Mouse (Mus musculus) Patski (cell line): ENCODE measurements around the gene Wscd2. TPM values are rescaled to one million over a fixed set of nuclear protein-coding genes. Genes with fewer than 3 reads are reported as not detected.

ENCODE experiments used
- ATAC-seq: fragments of 100-300 bp; one replicate; pipeline ENCODE4 v1.8.0; 2021
- CTCF ChIA-PET: fragments of 350-600 bp; sonication (Branson Sonifier 250); formaldehyde crosslinking; loops from one replicate; lab custom pipeline; 2022; ENCODE audit warnings: inconsistent platforms; lab: Charles Lee
- POLR2A ChIA-PET: fragments of 350-600 bp; sonication (Branson Sonifier 250); formaldehyde crosslinking; loops from one replicate; lab custom pipeline; 2022; ENCODE audit warnings: antibody characterized with exemption, inconsistent platforms; lab: Charles Lee
- DNase-seq: peaks from one replicate; pipeline ENCODE4 v3.0.0-alpha.2; 2011; ENCODE audit warnings: low read depth, low spot score
- H3K27me3 ChIP-seq: fragments of 371-371 bp; one replicate; pipeline ENCODE4 v1.5.1; 2021
- CTCF ChIP-seq: fragments of 100-300 bp; IDR thresholded peaks from one replicate; pipeline ENCODE4 v1.5.1; 2021
- in situ Hi-C: fragments of 300-500 bp; cut with MboI; formaldehyde crosslinking; loops from 3 replicates; pipeline ENCODE4 v1.11.1; 2018; ENCODE audit warnings: low pct_unique_long_range_greater_than_20kb, mixed read lengths
- polyA plus RNA-seq: library from polyadenylated mRNA; unstranded; gene quantifications from one replicate; pipeline ENCODE4 v1.2.3, GENCODE M21; 2021

The Wscd2 gene
- polyA plus RNA-seq, 1 experiment from 2014 or later = 0.28 TPM

GRCm38 (mm10) chr5:113608511-113608910 lies 118.4 kb downstream of the Wscd2 start:
- ChIA-PET CTCF (no interaction called here), POLR2A (no interaction called here)
- ATAC-seq (no peak), DNase-seq (no peak)
- no peak for TF ChIP-seq CTCF
- H3K27me3 ChIP-seq = no peaks in the 10 kb centered on the region
- in situ Hi-C loops = no loop called here

- no peaks in the 10 kb centered on the region for H3K27me3 ChIP-seq
- ATAC-seq (no peak), DNase-seq (no peak)
- no peak for TF ChIP-seq CTCF
- in situ Hi-C loops = no loop called here
- CTCF ChIA-PET = no interaction called here
- POLR2A ChIA-PET = no interaction called here
These were observed 119.8 kb downstream of the Wscd2 start for GRCm38 (mm10) chr5:113609891-113610290.

- ChIA-PET POLR2A (no interaction called here), CTCF (no interaction called here)
- DNase-seq (no peak), ATAC-seq (no peak)
- no peaks in the 10 kb centered on the region for H3K27me3 ChIP-seq
- no peak for TF ChIP-seq CTCF
- in situ Hi-C loops = no loop called here
These were observed 120.4 kb downstream of the Wscd2 start for GRCm38 (mm10) chr5:113610490-113610889.

GRCm38 (mm10) chr5:113611131-113611530 lies 121.0 kb downstream of the Wscd2 start:
- ChIA-PET POLR2A (no interaction called here), CTCF (no interaction called here)
- in situ Hi-C loops = no loop called here
- no peaks in the 10 kb centered on the region for H3K27me3 ChIP-seq
- no peak for DNase-seq
- no peak for ATAC-seq
- TF ChIP-seq CTCF = no peak

GRCm38 (mm10) chr5:113611771-113612233 lies 121.7 kb downstream of the Wscd2 start:
- in situ Hi-C loops = no loop called here
- H3K27me3 ChIP-seq = no peaks in the 10 kb centered on the region
- DNase-seq = no peak
- ChIA-PET CTCF (no interaction called here), POLR2A (no interaction called here)
- no peak for ATAC-seq
- no peak for TF ChIP-seq CTCF

- no peaks in the 10 kb centered on the region for H3K27me3 ChIP-seq
- POLR2A ChIA-PET = no interaction called here
- in situ Hi-C loops = no loop called here
- CTCF ChIA-PET = no interaction called here
- TF ChIP-seq CTCF = no peak
- no peak for ATAC-seq
- no peak for DNase-seq
These were observed 128.6 kb downstream of the Wscd2 start for GRCm38 (mm10) chr5:113618716-113619115.

- no peak for DNase-seq
- POLR2A ChIA-PET = no interaction called here
- in situ Hi-C loops = no loop called here
- H3K27me3 ChIP-seq = no peaks in the 10 kb centered on the region
- ATAC-seq = no peak
- CTCF ChIA-PET = no interaction called here
- no peak for TF ChIP-seq CTCF
These were observed 129.0 kb downstream of the Wscd2 start for GRCm38 (mm10) chr5:113619151-113619550.

- TF ChIP-seq CTCF = no peak
- H3K27me3 ChIP-seq = no peaks in the 10 kb centered on the region
- in situ Hi-C loops = no loop called here
- POLR2A ChIA-PET = no interaction called here
- DNase-seq (no peak), ATAC-seq (no peak)
- CTCF ChIA-PET = interaction anchor here (0.9 kb wide), 1 partner anchor 15 kb away, joined by 3 read pairs; no protein-coding TSS in a partner anchor
These were observed 130.1 kb downstream of the Wscd2 start for GRCm38 (mm10) chr5:113620130-113620716.

GRCm38 (mm10) chr5:113620999-113621398 lies 130.9 kb downstream of the Wscd2 start:
- ATAC-seq (no peak), DNase-seq (no peak)
- POLR2A ChIA-PET = no interaction called here
- TF ChIP-seq CTCF = no peak
- in situ Hi-C loops = no loop called here
- H3K27me3 ChIP-seq = no peaks in the 10 kb centered on the region
- CTCF ChIA-PET = interaction anchor here (0.9 kb wide), 1 partner anchor 15 kb away, joined by 3 read pairs; no protein-coding TSS in a partner anchor

- in situ Hi-C loops = no loop called here
- no peak for DNase-seq
- ATAC-seq = no peak
- CTCF ChIA-PET = no interaction called here
- no peak for TF ChIP-seq CTCF
- no peaks in the 10 kb centered on the region for H3K27me3 ChIP-seq
- POLR2A ChIA-PET = no interaction called here
These were observed 132.9 kb downstream of the Wscd2 start for GRCm38 (mm10) chr5:113623052-113623451.

GRCm38 (mm10) chr5:113625068-113625467 lies 134.9 kb downstream of the Wscd2 start:
- TF ChIP-seq CTCF = no peak
- in situ Hi-C loops = no loop called here
- ATAC-seq (no peak), DNase-seq (no peak)
- ChIA-PET POLR2A (no interaction called here), CTCF (no interaction called here)
- H3K27me3 ChIP-seq = no peaks in the 10 kb centered on the region

- H3K27me3 ChIP-seq = no peaks in the 10 kb centered on the region
- DNase-seq = no peak
- no peak for ATAC-seq
- in situ Hi-C loops = no loop called here
- no peak for TF ChIP-seq CTCF
- ChIA-PET CTCF (interaction anchor here (1.6 kb wide), 1 partner anchor 10 kb away, joined by 3 read pairs; no protein-coding TSS in a partner anchor), POLR2A (no interaction called here)
These were observed 136.2 kb downstream of the Wscd2 start for GRCm38 (mm10) chr5:113626352-113626751.
